Mouse (Mus musculus): Measurements from ENCODE around the gene Ppp2r3c.
"Not testable (repeated sequence)": the region's sequence is repeated elsewhere in the genome, so short reads cannot be mapped to it uniquely, and the experiment has no call there.

- TF ChIP-seq CTCF, POLR2A (IDR thresholded peaks at IDR 0.05; ENCODE audit: insufficient read depth, low read depth, low read length): not testable (repeated sequence)
Measured at GRCm38 (mm10) chr12:55261950-55262349, 40.8 kb downstream of the Ppp2r3c start.
